Mouse (Mus musculus): ENCODE results near the gene Pnkp. TPM values are rescaled to one million over a fixed set of nuclear protein-coding genes. Genes with fewer than 3 reads are reported as not detected.

Pnkp gene
- total and polyA plus RNA-seq, 2 experiments from 2014 or later = 24.5 to 43.6 TPM

DNA sequence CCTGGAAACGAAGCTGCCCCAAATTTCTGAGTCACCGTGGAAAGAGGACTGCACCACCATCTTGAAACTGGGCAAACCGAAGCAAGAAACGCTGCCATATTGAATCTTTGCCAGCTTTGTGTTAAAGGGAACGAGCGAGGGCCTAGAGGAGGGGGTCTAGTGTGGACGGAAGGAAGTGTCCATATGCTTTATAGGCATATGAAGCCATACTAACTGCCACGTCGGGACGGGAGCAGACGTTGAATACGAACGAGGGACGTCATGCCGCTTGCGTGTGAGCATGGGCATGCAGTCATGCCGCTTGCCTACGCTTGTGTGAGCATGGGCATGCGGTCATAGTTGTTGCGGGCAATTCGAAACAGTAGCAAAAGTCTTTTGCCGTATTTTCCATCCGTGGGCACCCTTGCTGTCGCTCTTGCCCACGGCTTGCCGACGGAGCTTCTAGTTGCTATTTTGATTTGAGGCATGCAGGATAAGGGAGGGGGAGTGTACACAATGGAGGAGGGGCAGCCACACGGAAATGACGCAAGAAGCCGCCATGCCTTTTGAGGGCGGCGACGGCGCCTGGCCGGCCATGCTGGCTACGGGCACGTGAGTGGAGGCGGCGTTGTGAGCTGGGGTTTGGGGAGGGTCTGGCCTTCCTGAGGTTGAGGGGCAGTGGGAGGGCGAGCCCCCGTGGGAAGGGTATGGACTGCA lies 7.4 kb upstream of the Pnkp start:
- WGBS = under 1% methylated on average over 41 of the region's 41 CpGs
- TF ChIP-seq CTCF (IDR thresholded peaks at IDR 0.05; ENCODE audit: low read depth) (no peak), EP300 (IDR thresholded peaks at IDR 0.05; ENCODE audit: low read depth) (0 out of 2 replicates have a peak, but pooled peaks have one; percentile 62)
- Histone ChIP-seq H3K9ac (replicated peaks; ENCODE audit: low read depth, low read length) (peak overlapping the region; percentile 83), H3K9me3 (replicated peaks; ENCODE audit: control insufficient read depth, low read length) (no peaks in the 10 kb centered on the region), H3K4me2 (ENCODE audit: low read depth, low read length) (peak overlapping the region; percentile 82), H3K27me3 (ENCODE audit: control insufficient read depth, insufficient read depth, low read length) (no peaks in the 10 kb centered on the region), H3K4me3 (ENCODE audit: low read depth, low read length) (peak overlapping the region; percentile 81), H3K27ac (ENCODE audit: low read depth) (peak overlapping the region; percentile 98), H3K36me3 (replicated peaks; ENCODE audit: control insufficient read depth, insufficient read depth, low read length) (peaks cover 29% of the 10 kb centered on the region), H3K4me1 (ENCODE audit: control insufficient read depth, insufficient read depth) (peaks cover 21% of the 10 kb centered on the region)
- ATAC-seq (ENCODE audit: insufficient read depth, low read depth) = peak; percentile 67
- DNase-seq (ENCODE audit: low spot score) = peak; percentile 96

DNA sequence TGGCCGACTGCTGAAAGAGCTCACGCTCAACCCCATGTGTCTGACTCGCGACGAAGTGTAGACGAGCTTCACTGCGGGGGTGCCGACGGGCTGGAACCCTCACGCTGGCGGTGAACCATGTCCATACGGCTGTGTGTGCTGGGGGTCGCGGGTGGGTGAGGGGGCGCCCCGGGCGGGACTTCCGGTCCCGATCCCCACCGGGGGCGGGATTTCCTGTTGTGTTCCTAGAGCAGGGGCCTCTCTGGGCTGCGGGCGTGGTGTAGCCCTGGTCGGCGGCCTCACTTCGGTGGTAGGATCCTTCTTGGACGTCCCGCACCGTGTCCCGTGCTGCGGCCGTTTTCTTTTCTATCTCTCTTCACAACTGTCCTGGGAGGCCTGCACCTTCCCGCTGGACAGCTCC lies 6.8 kb upstream of the Pnkp start:
- H3K4me2 ChIP-seq (ENCODE audit: low read depth, low read length) = peak overlapping the region; percentile 82
- WGBS = 0% methylated on average over 32 of the region's 33 CpGs
- H3K4me3 ChIP-seq (ENCODE audit: low read depth, low read length) = peak overlapping the region; percentile 81
- no peak for TF ChIP-seq CTCF (IDR thresholded peaks at IDR 0.05; ENCODE audit: low read depth)
- TF ChIP-seq EP300 (IDR thresholded peaks at IDR 0.05; ENCODE audit: low read depth) = no peak; the same call in 1 of the 2 replicates
- no peaks in the 10 kb centered on the region for H3K27me3 ChIP-seq (ENCODE audit: control insufficient read depth, insufficient read depth, low read length)
- H3K27ac ChIP-seq (ENCODE audit: low read depth) = peak overlapping the region; percentile 98
- DNase-seq (ENCODE audit: low spot score) (peak; percentile 63), ATAC-seq (ENCODE audit: insufficient read depth, low read depth) (peak; percentile 15)
- peaks cover 23% of the 10 kb centered on the region for H3K36me3 ChIP-seq (replicated peaks; ENCODE audit: control insufficient read depth, insufficient read depth, low read length)
- peak overlapping the region; percentile 83 for H3K9ac ChIP-seq (replicated peaks; ENCODE audit: low read depth, low read length)
- no peaks in the 10 kb centered on the region for H3K9me3 ChIP-seq (replicated peaks; ENCODE audit: control insufficient read depth, low read length)
- peaks cover 25% of the 10 kb centered on the region for H3K4me1 ChIP-seq (ENCODE audit: control insufficient read depth, insufficient read depth)

DNA sequence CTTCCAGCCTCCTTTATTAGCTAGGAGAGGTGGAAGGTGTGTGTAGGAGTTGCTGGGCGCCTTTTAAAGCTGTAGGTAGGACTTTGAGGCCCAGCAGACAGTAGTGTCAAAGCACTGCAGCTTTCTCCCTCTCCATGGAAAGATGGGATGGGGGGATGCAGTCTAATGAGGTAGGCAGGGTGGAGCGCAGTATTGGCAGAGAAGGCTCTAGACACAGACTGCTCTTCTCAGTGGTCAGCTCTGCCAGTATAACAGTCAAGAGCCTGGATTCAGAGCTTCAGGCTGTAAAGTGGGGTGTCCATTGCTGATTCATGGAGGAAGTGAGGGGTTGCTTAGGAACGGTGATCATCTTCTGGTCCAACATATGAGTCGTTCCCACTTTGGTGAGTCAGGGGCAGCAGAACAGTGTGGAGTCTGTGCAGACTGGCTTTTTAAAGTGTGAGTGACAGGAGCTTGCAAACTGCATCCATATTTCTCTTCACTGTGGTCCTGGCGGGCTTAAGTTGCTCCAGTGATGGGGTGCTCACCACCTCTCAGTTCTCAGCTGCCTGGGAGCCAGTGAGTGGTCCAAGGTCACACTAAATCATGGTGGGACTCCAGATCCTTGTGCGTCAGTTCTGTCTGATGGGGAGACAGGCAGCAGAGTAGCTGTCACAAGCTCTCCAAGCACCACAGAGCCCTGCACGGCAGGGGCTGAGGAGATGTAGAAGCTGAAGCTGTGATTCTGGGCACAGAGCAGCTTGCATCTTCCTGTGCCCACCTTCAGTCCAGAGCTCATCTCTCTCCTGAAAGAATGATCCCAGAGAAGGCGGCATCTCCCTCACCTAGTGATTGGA lies 5.9 kb upstream of the Pnkp start:
- H3K27ac ChIP-seq (ENCODE audit: low read depth) = peak overlapping the region; percentile 98
- H3K9me3 ChIP-seq (replicated peaks; ENCODE audit: control insufficient read depth, low read length) = no peaks in the 10 kb centered on the region
- no peak for TF ChIP-seq CTCF (IDR thresholded peaks at IDR 0.05; ENCODE audit: low read depth)
- no peak for TF ChIP-seq EP300 (IDR thresholded peaks at IDR 0.05; ENCODE audit: low read depth)
- H3K4me3 ChIP-seq (ENCODE audit: low read depth, low read length) = peak overlapping the region; percentile 81
- H3K9ac ChIP-seq (replicated peaks; ENCODE audit: low read depth, low read length) = peak overlapping the region; percentile 83
- H3K4me2 ChIP-seq (ENCODE audit: low read depth, low read length) = peak overlapping the region; percentile 82
- WGBS = 56% methylated on average over 8 of the region's 8 CpGs
- no peak for ATAC-seq (ENCODE audit: insufficient read depth, low read depth)
- peaks cover 14% of the 10 kb centered on the region for H3K36me3 ChIP-seq (replicated peaks; ENCODE audit: control insufficient read depth, insufficient read depth, low read length)
- peaks cover 28% of the 10 kb centered on the region for H3K4me1 ChIP-seq (ENCODE audit: control insufficient read depth, insufficient read depth)
- DNase-seq (ENCODE audit: low spot score) = no peak
- no peaks in the 10 kb centered on the region for H3K27me3 ChIP-seq (ENCODE audit: control insufficient read depth, insufficient read depth, low read length)

DNA sequence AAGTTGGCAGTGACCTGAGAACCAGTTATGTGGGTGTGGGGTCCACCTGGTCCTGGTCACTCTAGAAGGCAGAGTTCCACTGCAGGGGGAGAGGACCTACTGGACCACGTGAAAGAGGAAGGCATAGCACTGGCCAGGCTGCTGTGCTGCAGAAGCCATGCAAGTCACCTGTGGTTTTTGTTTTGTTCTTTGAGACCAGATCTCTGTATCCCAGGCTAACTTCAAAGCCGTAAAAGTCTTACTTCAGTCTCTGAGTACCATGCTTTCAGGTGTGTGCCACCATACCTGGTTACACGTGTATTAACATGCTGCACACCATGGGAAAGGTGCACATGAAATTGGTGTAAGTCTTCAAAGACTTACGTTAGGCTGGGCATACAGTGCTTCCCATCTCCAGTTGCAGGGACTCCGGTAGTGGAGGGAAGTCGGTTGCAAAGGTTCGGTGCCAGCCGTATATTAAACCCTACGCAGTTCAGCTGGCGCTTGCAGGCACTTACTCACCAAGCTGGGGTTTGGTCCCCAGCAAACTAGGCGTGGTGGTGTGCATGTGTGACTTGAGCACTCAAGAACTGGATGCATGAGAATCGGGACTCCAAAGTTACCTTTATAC lies 5.2 kb upstream of the Pnkp start:
- Histone ChIP-seq H3K9me3 (replicated peaks; ENCODE audit: control insufficient read depth, low read length) (no peaks in the 10 kb centered on the region), H3K27ac (ENCODE audit: low read depth) (no peak overlapping the region), H3K27me3 (ENCODE audit: control insufficient read depth, insufficient read depth, low read length) (no peaks in the 10 kb centered on the region), H3K9ac (replicated peaks; ENCODE audit: low read depth, low read length) (no peak overlapping the region), H3K36me3 (replicated peaks; ENCODE audit: control insufficient read depth, insufficient read depth, low read length) (peaks cover 7% of the 10 kb centered on the region), H3K4me2 (ENCODE audit: low read depth, low read length) (no peak overlapping the region), H3K4me1 (ENCODE audit: control insufficient read depth, insufficient read depth) (peaks cover 34% of the 10 kb centered on the region), H3K4me3 (ENCODE audit: low read depth, low read length) (no peak overlapping the region)
- DNase-seq (ENCODE audit: low spot score) (no peak), ATAC-seq (ENCODE audit: insufficient read depth, low read depth) (no peak)
- WGBS = 88% methylated on average over 12 of the region's 12 CpGs
- TF ChIP-seq EP300 (IDR thresholded peaks at IDR 0.05; ENCODE audit: low read depth) = no peak
- no peak for TF ChIP-seq CTCF (IDR thresholded peaks at IDR 0.05; ENCODE audit: low read depth)

DNA sequence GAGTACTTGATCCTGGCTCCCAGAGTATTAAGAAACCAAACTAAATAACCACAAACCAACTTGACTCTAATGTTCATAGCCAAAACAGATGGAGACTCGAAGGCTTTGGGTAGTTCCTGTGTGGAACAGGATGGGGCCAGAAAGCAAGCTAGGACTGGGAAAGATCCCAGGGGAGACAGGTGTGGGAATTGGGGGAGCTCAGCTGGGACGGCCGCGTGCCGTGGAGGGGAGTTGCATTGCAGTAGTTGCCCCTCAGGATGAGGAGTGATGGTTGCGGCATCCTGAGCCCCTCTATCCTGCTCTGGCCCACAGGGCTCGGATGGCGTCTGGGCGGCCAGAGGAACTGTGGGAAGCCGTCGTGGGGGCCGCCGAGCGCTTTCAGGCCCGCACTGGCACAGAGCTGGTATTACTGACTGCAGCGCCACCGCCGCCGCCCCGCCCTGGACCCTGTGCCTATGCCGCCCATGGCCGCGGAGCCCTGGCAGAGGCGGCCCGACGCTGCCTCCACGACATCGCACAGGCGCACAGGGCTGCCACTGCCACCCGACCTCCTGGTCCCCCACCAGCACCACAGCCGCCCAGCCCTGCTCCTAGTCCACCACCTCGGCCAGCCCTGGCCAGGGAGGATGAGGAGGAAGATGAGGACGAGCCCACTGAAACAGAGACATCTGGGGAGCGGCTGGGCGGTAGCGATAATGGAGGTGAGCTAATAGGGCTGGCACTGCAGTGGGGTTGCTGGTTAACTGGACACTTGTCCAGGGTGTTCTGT lies 4.5 kb upstream of the Pnkp start:
- TF ChIP-seq EP300 (IDR thresholded peaks at IDR 0.05; ENCODE audit: low read depth) = no peak
- no peak for TF ChIP-seq CTCF (IDR thresholded peaks at IDR 0.05; ENCODE audit: low read depth)
- no peak overlapping the region for H3K9ac ChIP-seq (replicated peaks; ENCODE audit: low read depth, low read length)
- 85% methylated on average over 36 of the region's 36 CpGs for WGBS
- 0 out of 2 replicates have a peak, but pooled peaks cover 4% of the 10 kb centered on the region for H3K36me3 ChIP-seq (replicated peaks; ENCODE audit: control insufficient read depth, insufficient read depth, low read length)
- no peaks in the 10 kb centered on the region for H3K9me3 ChIP-seq (replicated peaks; ENCODE audit: control insufficient read depth, low read length)
- ATAC-seq (ENCODE audit: insufficient read depth, low read depth) (no peak), DNase-seq (ENCODE audit: low spot score) (no peak)
- H3K27ac ChIP-seq (ENCODE audit: low read depth) = no peak overlapping the region
- H3K27me3 ChIP-seq (ENCODE audit: control insufficient read depth, insufficient read depth, low read length) = no peaks in the 10 kb centered on the region
- no peak overlapping the region for H3K4me2 ChIP-seq (ENCODE audit: low read depth, low read length)
- H3K4me1 ChIP-seq (ENCODE audit: control insufficient read depth, insufficient read depth) = peaks cover 33% of the 10 kb centered on the region
- no peak overlapping the region for H3K4me3 ChIP-seq (ENCODE audit: low read depth, low read length)

All from heart, postnatal 0 days (tissue).